Mouse (Mus musculus): ENCODE results near the gene Coq2. TPM values are rescaled to one million over a fixed set of nuclear protein-coding genes. Genes with fewer than 3 reads are reported as not detected.

The Coq2 gene
- polyA plus RNA-seq (2014; fragmentation: Illumina TruSeq; extraction: RNeasy Lipid Tissue Mini Kit (QIAGEN cat#74804); ENCODE audit: low replicate concordance): 12.3 TPM

DNA sequence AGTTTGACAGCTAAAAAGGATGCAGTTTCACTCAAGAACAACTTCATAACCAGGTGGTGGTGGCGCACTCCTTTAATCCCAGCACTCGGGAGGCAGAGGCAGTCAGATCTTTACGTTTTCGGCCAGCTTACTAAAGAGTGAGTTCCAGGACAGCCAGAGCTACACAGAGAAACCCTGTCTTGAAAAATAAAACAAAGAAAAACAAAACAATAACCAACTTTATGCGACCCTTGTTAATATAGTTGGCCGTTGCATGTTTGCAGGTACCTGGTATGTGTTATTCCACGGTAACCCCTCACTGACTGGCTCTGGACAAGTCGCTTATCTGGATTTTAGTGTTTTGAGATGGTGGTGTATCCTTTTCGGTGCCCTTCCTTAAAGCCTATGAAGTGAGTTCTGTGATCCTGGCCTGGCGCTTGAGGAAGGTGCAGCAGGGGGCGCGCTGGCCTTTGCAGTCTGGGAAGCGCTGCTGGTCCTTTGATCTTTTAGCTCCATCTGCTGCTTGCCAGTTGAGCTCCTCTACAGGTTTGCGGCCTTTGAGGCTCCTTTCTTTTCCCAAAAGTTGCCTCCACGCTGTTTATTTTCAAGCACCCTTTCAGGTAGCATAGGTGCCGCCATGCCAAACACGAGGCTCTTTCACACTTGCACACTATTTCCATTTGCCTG, at the start of gene Coq2:
Coq2 (minus strand) TSS at position 430 of the 666 bp plus-strand sequence.

DNA sequence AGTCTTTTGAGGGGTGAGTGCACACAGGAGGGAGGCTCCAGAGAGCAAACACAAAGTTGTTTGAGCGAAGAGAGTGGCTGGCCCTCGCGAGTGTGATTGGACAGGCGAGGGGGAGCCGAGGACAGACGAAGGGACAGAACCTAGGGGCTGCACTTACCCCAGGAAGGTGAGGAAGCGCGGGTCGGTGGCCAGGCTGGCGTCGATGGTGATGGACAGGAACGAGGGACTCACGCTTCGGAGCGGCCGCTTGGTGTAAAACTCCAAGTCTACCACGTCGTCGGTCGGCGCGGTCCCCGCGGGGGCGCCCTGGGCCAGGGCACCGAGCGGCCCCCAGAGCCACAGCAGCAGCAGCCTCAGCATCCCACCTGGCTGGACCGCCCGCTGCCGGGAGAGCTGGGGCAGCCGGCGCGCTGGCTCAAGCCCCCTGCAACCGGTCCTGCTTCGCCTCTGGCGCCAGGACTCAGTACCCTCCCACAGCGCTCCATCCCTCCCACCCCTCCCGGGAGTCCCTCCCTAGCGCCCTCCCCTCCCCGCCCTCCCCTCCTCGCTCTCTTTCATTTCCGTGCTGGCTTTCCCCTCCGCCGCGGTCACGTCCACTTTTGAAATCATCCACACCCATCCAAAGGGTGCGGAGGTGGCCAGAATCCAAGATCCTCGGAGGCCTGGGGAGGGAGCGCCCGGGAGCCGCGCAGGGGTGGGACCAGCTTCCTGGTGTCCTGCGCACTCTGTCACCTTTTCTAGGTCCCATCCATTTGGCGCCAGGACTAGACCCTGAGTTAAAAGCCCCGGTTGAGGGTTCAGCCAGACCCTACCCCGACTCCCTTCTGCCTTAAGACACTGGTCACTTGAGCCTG, 44.5 kb upstream of the Coq2 start, which contains the start of gene Hpse:
Hpse (minus strand) TSS at position 482 of the 854 bp plus-strand sequence.

Other genes with a start within 250 kb of the Coq2 start
- 32.8 TPM for gene Lin54, start 174.5 kb downstream of the Coq2 start, polyA plus RNA-seq (2014; fragmentation: Illumina TruSeq; extraction: RNeasy Lipid Tissue Mini Kit (QIAGEN cat#74804); ENCODE audit: low replicate concordance)
- 70.4 TPM for gene Cops4, start 156.8 kb downstream of the Coq2 start, polyA plus RNA-seq (2014; fragmentation: Illumina TruSeq; extraction: RNeasy Lipid Tissue Mini Kit (QIAGEN cat#74804); ENCODE audit: low replicate concordance)
- gene Plac8, start 102.9 kb downstream of the Coq2 start, polyA plus RNA-seq (2014; fragmentation: Illumina TruSeq; extraction: RNeasy Lipid Tissue Mini Kit (QIAGEN cat#74804); ENCODE audit: low replicate concordance): 1,677 TPM
- gene Hpse, start 44.6 kb upstream of the Coq2 start, polyA plus RNA-seq (2014; fragmentation: Illumina TruSeq; extraction: RNeasy Lipid Tissue Mini Kit (QIAGEN cat#74804); ENCODE audit: low replicate concordance): 8.0 TPM
- 10.3 TPM for gene Helq, start 123.5 kb upstream of the Coq2 start, polyA plus RNA-seq (2014; fragmentation: Illumina TruSeq; extraction: RNeasy Lipid Tissue Mini Kit (QIAGEN cat#74804); ENCODE audit: low replicate concordance)
- gene Mrps18c, start 123.5 kb upstream of the Coq2 start, polyA plus RNA-seq (2014; fragmentation: Illumina TruSeq; extraction: RNeasy Lipid Tissue Mini Kit (QIAGEN cat#74804); ENCODE audit: low replicate concordance): 274 TPM
- 36.6 TPM for gene Abraxas1, start 145.8 kb upstream of the Coq2 start, polyA plus RNA-seq (2014; fragmentation: Illumina TruSeq; extraction: RNeasy Lipid Tissue Mini Kit (QIAGEN cat#74804); ENCODE audit: low replicate concordance)
- 99.4 TPM for gene Gpat3, start 170.6 kb upstream of the Coq2 start, polyA plus RNA-seq (2014; fragmentation: Illumina TruSeq; extraction: RNeasy Lipid Tissue Mini Kit (QIAGEN cat#74804); ENCODE audit: low replicate concordance)

Data from small intestine, adult 10 weeks (tissue).